Mouse (Mus musculus) C2C12 (cell line): ENCODE measurements around the gene Mmp24. TPM values are rescaled to one million over a fixed set of nuclear protein-coding genes. Genes with fewer than 3 reads are reported as not detected.

ENCODE experiments used
- H3K27me3 ChIP-seq: one replicate; pipeline ENCODE4 v1.6.1; 2011; ENCODE audit not compliant: control insufficient read depth, insufficient read depth, insufficient read length
- H3K36me3 ChIP-seq: one replicate; pipeline ENCODE4 v1.6.1; 2011; ENCODE audit not compliant: control insufficient read depth, insufficient read depth
- H3K4me3 ChIP-seq: one replicate; pipeline ENCODE4 v1.5.1; 2011; ENCODE audit warnings: mild to moderate bottlenecking, control low read depth; ENCODE audit not compliant: poor library complexity, insufficient read depth, severe bottlenecking
- H3K79me2 ChIP-seq: one replicate; pipeline ENCODE4 v1.6.1; 2011; ENCODE audit not compliant: control insufficient read depth, insufficient read depth
- H3K79me3 ChIP-seq: one replicate; pipeline ENCODE4 v1.6.1; 2011; ENCODE audit warnings: low read depth, control low read depth
- H3ac ChIP-seq: one replicate; pipeline ENCODE3; 2011; ENCODE audit warnings: low read depth; ENCODE audit not compliant: control insufficient read depth, insufficient read length
- CEBPB ChIP-seq: IDR thresholded peaks from one replicate; pipeline ENCODE4 v1.6.1; 2011; ENCODE audit warnings: low read depth, mild to moderate bottlenecking, control low read depth, moderate library complexity
- CTCF ChIP-seq: IDR thresholded peaks from one replicate; pipeline ENCODE4 v1.5.1; 2011; ENCODE audit not compliant: control insufficient read depth, insufficient read depth, insufficient read length
- FOSL1 ChIP-seq: IDR thresholded peaks from one replicate; pipeline ENCODE4 v1.8.0; 2011; ENCODE audit warnings: mild to moderate bottlenecking, low read length; ENCODE audit not compliant: poor library complexity, insufficient read depth, severe bottlenecking
- MAX ChIP-seq: IDR thresholded peaks from one replicate; pipeline ENCODE4 v1.6.1; 2011; ENCODE audit warnings: mild to moderate bottlenecking, control low read depth
- MYOD1 ChIP-seq: IDR thresholded peaks from one replicate; pipeline ENCODE4 v1.6.1; 2011; ENCODE audit warnings: low read depth; ENCODE audit not compliant: control insufficient read depth, insufficient read length
- MYOG ChIP-seq: IDR thresholded peaks from one replicate; pipeline ENCODE4 v1.6.1; 2011; ENCODE audit not compliant: control insufficient read depth, insufficient read length; ENCODE audit errors: extremely low read depth
- USF1 ChIP-seq: IDR thresholded peaks from one replicate; pipeline ENCODE4 v1.6.1; 2011; ENCODE audit warnings: low read depth, mild to moderate bottlenecking, control low read depth, moderate library complexity
- polyA plus RNA-seq: library from polyadenylated mRNA; unstranded; fragments of >200 nt; fragmentation: generic; extraction: Trizol; gene quantifications from one replicate; pipeline ENCODE4 v1.2.1, GENCODE M21; 2012; ENCODE audit warnings: missing spikeins

Mmp24 gene
- polyA plus RNA-seq, 1 experiment, result 0.04 TPM

DNA sequence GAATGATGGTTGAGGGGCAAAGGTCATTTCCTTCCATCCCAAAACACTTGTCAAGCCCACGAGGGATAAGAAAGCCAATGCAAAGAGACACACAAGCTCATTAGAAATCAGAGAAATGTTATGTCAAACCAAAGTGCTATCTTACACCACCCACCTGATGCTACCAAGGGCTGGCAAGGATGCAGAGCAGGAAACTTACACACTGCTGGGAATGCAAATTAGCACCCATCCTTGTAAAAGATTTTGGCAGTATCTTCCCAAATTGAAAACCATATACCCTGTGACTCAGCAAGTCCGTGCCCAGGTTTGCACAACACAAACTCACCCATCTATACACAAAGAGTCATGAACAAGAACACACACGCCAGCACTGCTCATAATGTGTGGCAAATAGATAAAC, 29.7 kb upstream of the Mmp24 start:
- H3K4me3 ChIP-seq, result no peak overlapping the region
- no peak overlapping the region for H3ac ChIP-seq
- TF ChIP-seq USF1 (no peak), FOSL1 (no peak), MYOD1 (no peak), MYOG (no peak), CEBPB (no peak), CTCF (no peak), MAX (no peak)
- H3K79me3 ChIP-seq, result no peaks in the 10 kb centered on the region
- no peaks in the 10 kb centered on the region for H3K79me2 ChIP-seq
- H3K27me3 ChIP-seq, result no peaks in the 10 kb centered on the region
- H3K36me3 ChIP-seq, result no peaks in the 10 kb centered on the region

- TF ChIP-seq MYOD1, result no peak
- no peak for TF ChIP-seq USF1
- TF ChIP-seq FOSL1, result no peak
- TF ChIP-seq MAX, result no peak
- no peak for TF ChIP-seq MYOG
- no peak for TF ChIP-seq CEBPB
- TF ChIP-seq CTCF, result no peak
- H3K79me3 ChIP-seq, result no peaks in the 10 kb centered on the region
Measured at GRCm38 (mm10) chr2:155749394-155749793, 25.7 kb upstream of the Mmp24 start.

GRCm38 (mm10) chr2:155751014-155751786, 23.9 kb upstream of the Mmp24 start, which contains the start of gene Procr:
Gene Procr (plus strand): TSS chr2:155751117.
- Histone ChIP-seq H3K4me3 (peak within 1 kb of the TSS; percentile 23), H3ac (peak within 1 kb of the TSS; percentile 31), H3K79me2 (no peaks in the 10 kb centered on the region), H3K36me3 (no peaks in the 10 kb centered on the region), H3K27me3 (peaks cover 5% of the 10 kb centered on the region), H3K79me3 (no peaks in the 10 kb centered on the region)
- TF ChIP-seq MYOG (no peak), MYOD1 (no peak), MAX (peak; percentile 67)

More at GRCm38 (mm10) chr2:155749394-155749793, 25.7 kb upstream of the Mmp24 start:
- no peak overlapping the region for H3ac ChIP-seq
- H3K27me3 ChIP-seq, result peaks cover 3% of the 10 kb centered on the region
- H3K36me3 ChIP-seq, result no peaks in the 10 kb centered on the region
- H3K4me3 ChIP-seq, result no peak overlapping the region
- no peaks in the 10 kb centered on the region for H3K79me2 ChIP-seq

DNA sequence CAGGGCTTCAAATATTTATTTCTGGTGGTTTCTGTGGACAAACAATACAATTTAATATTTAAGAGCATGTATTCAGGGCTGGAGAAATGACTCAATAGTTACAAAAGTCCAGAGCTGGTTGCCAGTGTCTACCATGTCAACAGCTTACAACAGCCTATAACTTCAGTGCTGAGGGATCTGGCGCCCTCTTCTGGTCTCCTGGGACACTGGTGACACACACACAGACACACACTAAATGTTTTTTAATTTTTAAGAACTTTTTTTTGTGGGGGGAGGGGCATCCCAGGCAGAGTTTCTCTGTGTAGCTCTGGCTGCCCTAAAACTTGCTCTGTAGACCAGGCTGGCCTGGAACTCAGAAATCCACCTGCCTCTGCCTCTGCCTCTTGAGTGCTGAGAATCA, 19.4 kb upstream of the Mmp24 start:
- H3K36me3 ChIP-seq, result no peaks in the 10 kb centered on the region
- no peak overlapping the region for H3ac ChIP-seq
- no peak overlapping the region for H3K4me3 ChIP-seq
- H3K79me2 ChIP-seq, result no peaks in the 10 kb centered on the region
- no peaks in the 10 kb centered on the region for H3K79me3 ChIP-seq
- H3K27me3 ChIP-seq, result peaks cover 6% of the 10 kb centered on the region
- TF ChIP-seq MYOG, result no peak

DNA sequence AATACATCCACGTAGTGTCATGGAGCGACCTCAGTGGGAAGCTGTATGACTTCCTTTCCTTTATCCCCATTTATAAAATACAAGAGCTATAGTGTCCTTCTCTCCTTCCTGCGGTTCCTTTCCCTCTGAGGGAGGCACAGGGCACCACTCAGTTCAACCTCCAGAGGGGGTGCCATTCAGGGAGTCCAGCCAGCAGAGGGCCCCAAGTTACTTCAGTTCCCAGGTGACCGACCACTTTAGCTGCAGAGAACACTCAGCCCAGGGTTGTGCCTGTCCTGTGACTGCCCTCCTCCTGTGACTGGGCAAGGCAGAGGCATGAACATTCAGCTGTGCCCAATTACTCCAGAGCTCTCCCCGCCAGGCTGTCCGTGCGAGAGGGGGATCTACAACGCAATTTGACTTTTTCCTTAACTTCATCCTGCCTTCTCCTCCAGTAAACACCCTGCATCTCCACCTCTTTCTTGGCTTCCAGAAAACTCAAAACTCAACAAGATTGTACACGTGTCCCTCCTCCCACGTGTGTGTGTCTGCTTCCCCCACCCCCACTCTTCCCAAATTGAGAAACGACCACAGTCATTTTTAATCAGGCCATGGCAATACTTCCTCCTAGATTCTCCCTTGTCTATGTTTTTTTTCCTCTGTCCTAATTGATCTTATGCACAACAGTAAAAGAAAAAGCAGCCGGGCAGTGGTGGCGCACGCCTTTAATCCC, 18.1 kb upstream of the Mmp24 start:
- Histone ChIP-seq H3K27me3 (peaks cover 9% of the 10 kb centered on the region), H3K79me3 (no peaks in the 10 kb centered on the region), H3K36me3 (no peaks in the 10 kb centered on the region), H3K79me2 (no peaks in the 10 kb centered on the region), H3K4me3 (no peak overlapping the region), H3ac (no peak overlapping the region)
- TF ChIP-seq CTCF (no peak), CEBPB (no peak), USF1 (no peak), FOSL1 (no peak), MYOG (no peak), MYOD1 (no peak), MAX (no peak)

DNA sequence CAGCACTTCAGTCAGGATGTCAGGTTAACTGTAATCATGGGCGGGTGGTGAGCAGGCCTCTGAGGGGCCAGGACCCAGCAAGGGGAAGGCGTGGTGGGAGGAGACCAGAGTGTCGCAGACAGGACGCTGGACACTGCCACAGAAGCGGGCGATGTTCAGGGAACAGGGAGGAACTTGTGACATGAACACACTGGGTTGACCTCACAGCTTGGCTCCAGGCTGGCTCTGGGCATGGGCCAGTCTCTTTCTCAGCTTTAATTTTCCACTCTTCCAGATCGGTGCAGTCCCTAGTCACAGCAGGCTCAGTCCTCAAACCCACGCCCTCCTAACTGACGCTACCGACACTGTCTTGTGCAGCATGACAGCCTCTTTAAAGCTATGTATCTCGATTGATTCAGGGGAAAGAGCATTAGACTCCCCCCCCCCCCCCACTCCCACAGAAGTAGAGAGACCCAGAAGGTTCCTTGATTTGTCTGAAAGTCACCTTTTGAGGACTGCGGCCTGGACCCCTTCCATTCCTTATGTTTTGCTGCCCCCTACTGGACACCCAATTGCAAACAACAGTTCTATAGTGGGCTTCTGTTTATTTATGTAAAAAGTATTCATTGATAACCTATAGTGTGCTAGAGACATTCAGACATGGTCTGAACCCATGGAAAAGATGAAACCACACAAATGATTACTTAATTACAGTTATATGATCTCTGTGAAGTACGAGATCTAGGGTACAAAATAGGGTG, 10.3 kb upstream of the Mmp24 start:
- no peaks in the 10 kb centered on the region for H3K36me3 ChIP-seq
- peak overlapping the region; percentile 24 for H3ac ChIP-seq
- no peaks in the 10 kb centered on the region for H3K79me2 ChIP-seq
- no peaks in the 10 kb centered on the region for H3K79me3 ChIP-seq
- peaks cover 7% of the 10 kb centered on the region for H3K27me3 ChIP-seq
- no peak overlapping the region for H3K4me3 ChIP-seq
- TF ChIP-seq MYOG, result no peak
- TF ChIP-seq MAX, result no peak
- no peak for TF ChIP-seq FOSL1
- TF ChIP-seq CEBPB, result no peak
- no peak for TF ChIP-seq USF1
- no peak for TF ChIP-seq CTCF
- TF ChIP-seq MYOD1, result no peak
